Mouse (Mus musculus): ENCODE data around the gene Ldb2.
A peak's percentile ranks its signal among the peaks of the same experiment; 100 is the strongest.

The Ldb2 gene

DNA sequence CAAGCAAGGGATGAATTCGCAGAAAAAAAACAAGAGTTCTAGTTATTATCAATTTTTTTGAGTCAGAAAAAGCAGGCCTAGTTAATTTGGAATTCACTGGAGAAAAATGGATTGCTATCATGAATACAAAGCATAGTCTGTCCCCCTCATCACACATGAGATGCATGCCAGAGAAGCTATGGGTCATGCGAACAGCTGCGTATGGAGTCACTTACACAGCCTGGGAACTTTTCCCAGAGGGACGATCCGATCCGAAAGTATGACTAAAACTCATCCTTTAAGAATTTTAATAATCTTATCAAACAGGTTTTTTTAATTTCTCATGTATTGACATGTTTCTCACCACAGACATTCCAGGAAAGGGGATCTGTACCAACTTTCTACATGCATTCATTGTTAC is 163.9 kb downstream of the Ldb2 start:
- no peak for TF ChIP-seq GATA4 (IDR thresholded peaks at IDR 0.05; ENCODE audit: insufficient replicate concordance, low read length)

DNA sequence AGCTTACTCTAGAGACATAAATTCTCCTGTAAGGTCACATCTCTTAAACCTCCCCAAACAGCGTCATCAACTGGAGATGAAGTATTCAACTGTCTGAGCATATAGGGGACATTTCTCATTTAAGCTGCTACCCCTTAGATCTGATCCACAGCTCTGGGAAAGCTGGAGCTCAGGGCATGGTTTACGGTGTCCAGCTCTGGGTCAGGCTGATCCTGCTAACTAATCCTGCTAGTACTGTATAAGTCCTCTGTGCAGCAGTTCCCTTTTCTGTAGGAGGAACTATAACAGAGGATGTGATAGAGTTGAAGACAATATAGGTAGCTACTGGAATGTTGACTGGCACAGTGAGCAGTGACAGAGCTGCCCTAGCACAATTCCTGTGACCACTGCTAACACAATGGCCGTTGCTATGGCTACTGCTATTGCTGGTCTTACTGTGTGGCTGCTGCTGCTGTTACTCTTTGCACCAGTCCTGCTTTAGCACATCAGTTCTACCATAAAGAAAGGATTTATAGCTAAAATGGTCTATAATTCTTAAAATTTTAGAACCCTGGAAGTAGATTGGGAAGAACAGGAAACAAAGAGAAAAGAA is 170.3 kb downstream of the Ldb2 start:
- TF ChIP-seq GATA4 (IDR thresholded peaks at IDR 0.05; ENCODE audit: insufficient replicate concordance, low read length) = no peak

DNA sequence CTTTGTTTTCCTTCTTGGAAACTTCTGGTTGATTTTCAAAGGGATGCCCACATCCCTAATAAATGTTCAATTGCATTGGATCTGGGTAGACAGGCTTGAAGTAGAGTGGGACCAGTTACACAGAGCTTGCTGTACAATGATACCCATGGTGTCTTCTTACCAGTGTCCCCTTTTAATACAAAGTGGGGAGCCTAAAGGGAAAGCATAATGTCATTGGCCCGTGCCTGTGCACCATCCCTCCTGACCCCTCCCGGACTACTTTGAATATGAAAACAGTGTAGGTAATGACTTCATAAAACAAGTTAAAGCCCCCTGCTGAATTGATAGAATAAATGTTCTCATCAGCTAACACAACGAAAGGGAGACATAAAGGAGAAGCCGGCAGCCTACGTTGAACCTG is 172.0 kb downstream of the Ldb2 start:
- TF ChIP-seq GATA4 (IDR thresholded peaks at IDR 0.05; ENCODE audit: insufficient replicate concordance, low read length) = no peak

DNA sequence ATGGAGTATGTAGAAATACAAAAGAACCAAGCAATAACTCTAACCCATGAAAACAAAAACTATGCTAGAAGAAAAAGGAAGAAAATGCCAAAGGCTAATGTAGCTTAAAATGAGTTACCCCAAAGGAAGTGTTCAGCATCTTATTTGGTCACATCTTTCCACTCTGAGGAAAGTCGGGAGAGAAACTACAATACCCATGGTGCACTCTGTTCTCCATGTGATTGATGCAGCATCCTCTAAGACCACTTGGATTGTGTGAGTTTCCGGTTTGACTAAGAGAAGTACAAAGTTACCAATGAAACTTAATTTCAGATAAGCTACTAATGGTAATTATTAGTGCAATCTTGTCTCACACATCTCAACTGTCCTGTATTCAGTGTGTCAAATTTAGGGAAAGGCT is 172.6 kb downstream of the Ldb2 start:
- no peak for TF ChIP-seq GATA4 (IDR thresholded peaks at IDR 0.05; ENCODE audit: insufficient replicate concordance, low read length)

DNA sequence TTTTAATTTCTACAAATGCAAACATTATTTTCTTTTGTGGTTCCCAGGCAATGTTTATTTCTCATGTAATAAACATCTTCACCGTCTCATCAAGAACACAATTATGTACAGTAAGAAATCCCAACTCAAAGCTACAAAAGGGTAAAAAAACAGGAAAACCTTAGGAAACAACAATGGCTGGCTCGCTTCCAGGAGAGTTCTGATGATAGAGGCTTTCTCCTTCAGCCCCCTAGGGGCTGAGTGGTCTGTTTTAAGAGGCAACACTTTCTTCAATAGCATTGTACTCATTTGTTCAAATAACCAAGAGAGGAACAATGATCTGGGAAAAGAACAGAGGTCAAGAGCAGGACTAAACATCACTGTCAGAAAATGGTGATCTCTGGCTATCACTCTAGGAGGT is 173.4 kb downstream of the Ldb2 start:
- TF ChIP-seq GATA4 (IDR thresholded peaks at IDR 0.05; ENCODE audit: insufficient replicate concordance, low read length) = no peak

DNA sequence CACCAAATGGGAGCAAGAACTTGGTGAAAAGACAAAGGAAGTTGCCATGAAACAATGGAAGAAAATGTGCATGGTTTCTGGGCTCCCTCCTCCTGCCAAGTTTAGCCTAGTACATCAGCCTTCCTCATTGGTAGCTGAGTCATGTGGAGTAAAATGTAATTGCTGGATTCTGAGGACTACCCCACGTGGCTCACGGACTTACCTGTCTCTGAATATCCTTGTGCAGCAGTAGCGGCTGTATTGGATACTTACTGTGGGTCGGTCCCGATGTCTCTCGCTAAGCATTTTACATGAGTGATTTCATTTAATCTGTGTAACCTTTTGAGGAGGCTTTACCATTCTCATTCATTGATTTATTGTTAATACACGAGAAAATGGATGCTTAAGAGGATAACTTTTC is 183.8 kb downstream of the Ldb2 start:
- no peak for TF ChIP-seq GATA4 (IDR thresholded peaks at IDR 0.05; ENCODE audit: insufficient replicate concordance, low read length)

DNA sequence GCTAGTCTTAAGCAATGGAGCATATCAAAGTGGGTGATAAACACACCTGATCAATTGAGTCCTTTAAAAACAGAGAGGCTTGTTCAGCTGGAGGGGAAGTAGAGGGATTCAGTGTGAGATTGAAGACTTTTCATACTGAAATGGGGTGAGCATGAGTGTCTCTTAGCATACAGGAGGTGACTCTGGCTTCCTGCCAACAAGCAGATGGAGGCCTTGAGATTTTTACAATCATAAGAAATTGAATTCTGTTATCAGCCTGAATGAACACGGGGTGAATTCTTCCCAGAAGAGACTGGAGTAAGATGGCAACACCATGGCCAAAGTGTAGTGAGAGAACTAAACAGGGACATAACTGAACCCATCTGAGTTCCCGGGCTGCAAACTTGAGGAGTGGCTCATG is 190.6 kb downstream of the Ldb2 start:
- TF ChIP-seq GATA4 (IDR thresholded peaks at IDR 0.05; ENCODE audit: insufficient replicate concordance, low read length) = no peak

DNA sequence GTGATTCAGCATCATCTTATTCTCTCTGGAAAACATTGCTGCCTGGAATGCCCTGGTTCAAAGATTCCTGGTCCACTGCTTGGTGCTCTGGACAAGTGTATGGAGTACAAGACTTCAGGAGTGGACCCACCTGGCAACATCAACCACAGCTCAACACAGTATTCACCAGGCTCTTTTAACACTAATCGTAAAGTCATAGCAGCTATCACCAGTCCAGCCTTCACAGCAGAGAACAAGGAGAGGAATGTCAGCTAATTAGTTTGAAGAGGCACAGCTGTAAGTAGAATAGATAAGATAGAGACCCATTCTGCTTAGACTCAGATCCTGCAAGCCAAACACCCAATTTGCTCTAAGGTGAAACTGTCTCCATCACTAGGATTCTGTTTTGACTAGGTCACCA is 198.1 kb downstream of the Ldb2 start:
- TF ChIP-seq GATA4 (IDR thresholded peaks at IDR 0.05; ENCODE audit: insufficient replicate concordance, low read length) = peak; percentile 64; the same call in 1 of the 2 replicates

DNA sequence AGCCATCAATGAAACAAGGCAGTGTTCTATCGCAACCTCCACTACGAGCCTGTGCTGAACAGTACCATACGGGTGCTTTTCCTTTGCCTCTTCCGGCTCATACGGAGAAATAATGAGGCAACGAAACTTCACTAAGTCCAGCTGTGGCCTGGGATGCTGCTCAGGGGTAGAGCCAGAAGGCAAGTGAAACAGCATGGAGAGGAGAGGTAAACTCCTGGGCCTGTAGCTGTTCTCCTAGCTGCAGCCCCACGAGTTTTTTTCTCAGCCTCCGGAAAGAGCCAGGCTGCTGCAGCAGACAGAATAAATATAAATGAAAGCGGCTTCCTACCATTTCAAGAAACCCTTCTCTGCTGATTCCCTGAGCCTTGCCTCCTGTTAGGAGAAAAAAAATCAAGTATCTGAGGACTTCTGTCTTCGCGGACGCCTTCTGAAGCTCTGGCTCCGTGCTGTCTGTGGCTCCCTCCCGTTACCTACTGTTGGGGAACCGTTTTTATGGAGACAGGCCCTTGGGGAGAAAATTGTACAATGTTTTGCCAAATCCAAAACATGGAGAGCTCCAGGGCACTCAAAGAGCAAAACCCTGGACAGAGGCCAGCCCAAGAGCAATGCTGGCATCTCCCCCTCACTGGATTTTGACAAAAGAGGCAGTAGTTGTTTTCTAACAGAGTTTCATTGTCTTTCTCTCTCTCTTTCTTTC is 205.8 kb downstream of the Ldb2 start:
- no peak for TF ChIP-seq GATA4 (IDR thresholded peaks at IDR 0.05; ENCODE audit: insufficient replicate concordance, low read length)

DNA sequence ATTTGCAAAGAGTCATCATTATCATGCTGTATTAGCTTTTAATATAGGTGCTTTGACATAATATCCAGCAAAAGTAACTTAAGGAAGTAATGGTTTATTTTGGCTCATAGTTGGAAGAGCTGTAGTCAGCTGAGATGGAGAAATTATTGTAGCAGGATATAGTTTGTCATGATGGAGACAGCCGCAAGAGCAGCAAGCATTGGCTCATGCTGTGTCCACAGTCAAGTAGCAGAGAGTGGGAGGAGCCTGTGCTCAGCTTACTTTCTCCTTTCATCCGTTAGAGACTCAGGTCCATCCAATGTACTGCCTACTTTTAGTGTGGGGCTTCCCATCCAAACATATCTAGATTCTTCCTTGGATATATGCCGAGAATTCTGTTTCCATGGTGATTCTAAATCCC is 208.7 kb downstream of the Ldb2 start:
- TF ChIP-seq GATA4 (IDR thresholded peaks at IDR 0.05; ENCODE audit: insufficient replicate concordance, low read length) = no peak

DNA sequence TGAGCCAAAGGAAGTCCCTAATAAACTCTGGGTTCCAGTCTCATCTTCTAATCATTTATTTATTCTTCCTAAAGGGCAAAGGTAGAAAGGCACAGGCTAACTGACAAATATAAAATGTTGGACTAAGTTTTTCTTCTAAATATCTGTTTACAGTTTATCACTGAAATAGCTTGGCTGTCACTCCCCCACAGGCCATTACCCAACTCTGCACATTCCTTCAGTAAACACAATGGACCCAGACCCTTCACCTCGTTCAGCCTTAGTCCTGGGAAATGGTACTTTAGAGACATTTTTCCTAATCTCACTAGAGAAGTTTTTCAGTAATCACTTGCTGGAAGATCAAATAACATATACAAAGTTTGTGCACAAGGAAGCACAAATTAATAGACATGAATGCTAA is 210.2 kb downstream of the Ldb2 start:
- peak; percentile 40; the same call in 1 of the 2 replicates for TF ChIP-seq GATA4 (IDR thresholded peaks at IDR 0.05; ENCODE audit: insufficient replicate concordance, low read length)

DNA sequence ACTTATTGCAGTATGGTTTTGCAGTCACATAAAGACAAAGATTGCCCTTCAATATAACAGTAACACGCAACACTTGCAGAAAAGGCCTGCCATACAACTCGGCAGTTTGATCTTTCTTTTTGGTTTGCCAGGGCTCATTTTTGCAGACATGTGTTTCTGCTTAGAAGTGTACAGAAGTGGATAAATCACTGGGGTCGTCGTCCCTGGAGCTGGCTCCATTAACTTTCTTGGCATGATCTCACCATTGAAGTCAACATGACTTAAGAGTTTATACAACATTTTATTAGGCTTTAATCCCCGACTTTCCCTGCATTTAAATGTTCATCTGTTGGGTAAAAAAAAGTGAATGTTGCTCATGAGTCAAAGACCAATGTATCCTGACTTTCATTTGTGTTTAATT is 212.9 kb downstream of the Ldb2 start:
- TF ChIP-seq GATA4 (IDR thresholded peaks at IDR 0.05; ENCODE audit: insufficient replicate concordance, low read length) = no peak

DNA sequence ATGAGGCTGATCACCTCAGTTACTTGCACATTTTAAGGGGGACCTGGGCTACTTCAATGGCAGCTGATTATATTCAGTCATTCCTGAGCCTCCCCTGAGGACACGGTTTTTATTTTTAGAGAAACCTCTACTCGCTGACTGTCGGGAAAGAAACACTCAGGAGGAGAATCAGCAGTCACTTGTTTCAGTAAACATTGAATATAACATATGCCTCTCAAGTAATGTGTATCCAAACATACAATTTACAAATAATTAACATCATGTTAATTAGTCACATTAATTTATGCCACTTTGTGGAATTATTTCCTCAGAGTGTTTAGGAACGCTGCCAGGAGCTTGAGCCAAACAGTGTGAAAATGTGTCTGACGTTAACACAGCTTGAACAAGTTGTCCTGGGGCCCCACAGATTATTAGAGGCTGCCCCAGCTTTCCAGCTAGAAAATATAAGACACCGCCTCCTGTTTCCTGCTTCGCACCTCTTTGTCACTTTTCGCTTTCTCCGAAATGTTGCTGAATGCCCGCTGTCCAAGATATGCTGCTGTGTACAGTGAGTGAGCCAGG is 219.5 kb downstream of the Ldb2 start:
- no peak for TF ChIP-seq GATA4 (IDR thresholded peaks at IDR 0.05; ENCODE audit: insufficient replicate concordance, low read length)

DNA sequence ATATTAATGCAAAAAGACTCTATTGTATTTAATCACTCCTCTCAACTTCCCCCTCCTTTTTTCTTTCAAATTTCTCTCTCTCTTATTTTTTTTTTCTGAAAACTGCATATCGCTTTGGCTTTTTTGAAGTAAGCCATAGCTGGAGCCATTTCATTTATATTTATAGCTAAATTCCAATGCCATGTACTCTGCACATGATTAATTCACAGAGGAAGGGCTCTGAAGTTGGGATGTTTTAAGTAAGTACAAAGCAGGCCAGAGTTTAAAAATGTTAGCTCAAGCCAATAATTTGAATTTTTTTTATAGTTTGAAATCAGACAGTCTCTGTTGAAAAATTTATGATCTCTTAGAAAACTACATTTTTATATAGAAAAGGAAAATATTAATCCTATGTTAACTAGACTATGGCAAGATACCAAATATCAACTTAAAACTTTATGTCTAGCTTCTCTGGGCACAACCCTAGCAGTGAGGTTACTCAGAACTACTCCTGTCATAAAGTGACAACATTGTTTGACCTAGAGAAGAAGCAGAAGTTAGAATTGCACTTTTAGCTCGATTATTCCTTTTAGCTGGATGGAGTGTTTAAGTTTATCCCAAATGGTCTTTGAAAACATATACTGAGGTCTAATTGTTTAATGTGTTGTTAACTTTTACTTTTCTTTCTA is 222.7 kb downstream of the Ldb2 start:
- no peak for TF ChIP-seq GATA4 (IDR thresholded peaks at IDR 0.05; ENCODE audit: insufficient replicate concordance, low read length)

DNA sequence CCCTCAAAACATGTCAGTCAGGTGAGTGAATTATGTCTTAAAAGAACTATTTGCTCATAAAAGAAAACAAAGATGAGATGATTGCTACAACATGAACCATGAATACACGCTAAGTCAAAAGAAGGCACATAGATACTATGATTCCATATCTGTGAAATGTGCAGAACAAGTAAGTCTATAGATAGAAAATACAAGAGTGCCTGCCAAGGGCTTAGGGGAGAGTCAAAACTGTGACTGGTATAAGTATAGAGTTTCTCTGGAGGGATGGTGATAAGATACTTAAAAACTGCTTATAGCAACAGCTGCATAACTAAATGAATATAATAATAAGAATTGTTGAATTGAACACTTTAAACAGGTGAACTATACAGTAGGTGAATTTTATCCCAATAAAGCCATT is 224.8 kb downstream of the Ldb2 start:
- TF ChIP-seq GATA4 (IDR thresholded peaks at IDR 0.05; ENCODE audit: insufficient replicate concordance, low read length) = no peak

DNA sequence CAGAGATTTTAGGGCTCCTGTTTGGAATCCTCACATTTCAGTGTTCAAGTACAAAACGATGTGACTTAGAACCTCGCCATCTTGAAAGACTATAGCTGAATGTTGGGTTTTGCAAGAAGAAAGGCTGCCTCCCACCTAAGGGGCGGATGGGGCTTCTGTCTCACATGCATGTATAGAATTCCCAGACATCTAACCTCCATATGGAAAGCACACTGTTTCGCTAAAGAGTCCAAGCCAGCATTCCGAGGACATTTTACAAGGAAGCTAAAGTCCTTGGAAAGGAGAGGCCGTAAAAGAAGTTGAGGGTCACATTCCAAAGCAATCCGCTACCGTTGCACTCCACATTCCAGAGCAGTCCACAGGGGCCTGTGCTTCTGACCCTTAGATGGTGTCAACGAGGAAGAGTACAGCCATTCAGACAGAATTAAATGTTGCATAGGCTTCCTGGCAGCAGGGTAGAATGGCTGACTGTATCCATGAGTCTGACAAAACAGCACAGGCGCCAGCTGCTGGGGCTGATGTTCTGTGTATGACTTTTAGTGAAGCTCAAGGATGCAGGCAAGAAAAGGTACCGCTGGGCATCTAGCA is 245.6 kb downstream of the Ldb2 start:
- no peak for TF ChIP-seq GATA4 (IDR thresholded peaks at IDR 0.05; ENCODE audit: insufficient replicate concordance, low read length)

Measured in liver, adult (tissue).